Mouse (Mus musculus) heart, adult 9 months (tissue): Measurements from ENCODE around the gene Asap3.

Source experiments
- DNase-seq, 2 experiments: peaks; one replicate each; pipeline ENCODE4 v3.0.0; 2022; ENCODE audit warnings: low spot score in 2 of 2

The Asap3 gene

DNA sequence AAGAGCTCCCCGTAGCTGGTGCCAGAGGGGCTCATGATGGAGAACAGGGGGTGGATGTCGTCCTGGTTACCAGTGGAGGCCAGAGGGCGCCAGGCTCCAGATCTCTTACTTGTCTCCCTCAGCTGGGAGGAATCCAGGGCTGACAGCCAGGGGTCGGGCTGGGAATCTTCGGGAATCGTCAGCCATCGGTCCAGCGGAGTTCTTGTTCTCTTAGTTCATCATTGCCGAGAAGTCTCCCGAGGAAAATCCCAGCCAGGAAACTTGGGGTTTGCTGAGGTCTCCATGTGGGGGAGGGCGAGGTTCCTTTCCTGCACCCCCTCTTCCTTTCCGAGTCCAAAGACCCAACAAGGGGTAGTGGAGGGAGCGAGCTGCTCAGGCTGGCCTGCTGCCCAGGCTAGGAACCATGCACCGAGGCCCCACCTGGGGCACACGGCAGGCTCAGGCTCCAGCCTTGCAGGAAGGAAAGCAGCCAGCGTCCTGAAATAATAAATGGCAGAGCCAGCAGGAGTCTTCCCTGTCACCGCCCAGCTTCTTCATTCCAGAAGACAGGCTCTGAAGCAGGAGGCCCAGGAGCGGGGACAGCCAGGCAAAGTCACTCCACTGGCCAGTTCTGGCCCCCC, 12.5 kb downstream of the Asap3 start:
- peak; percentile 85 to 91 for DNase-seq

DNA sequence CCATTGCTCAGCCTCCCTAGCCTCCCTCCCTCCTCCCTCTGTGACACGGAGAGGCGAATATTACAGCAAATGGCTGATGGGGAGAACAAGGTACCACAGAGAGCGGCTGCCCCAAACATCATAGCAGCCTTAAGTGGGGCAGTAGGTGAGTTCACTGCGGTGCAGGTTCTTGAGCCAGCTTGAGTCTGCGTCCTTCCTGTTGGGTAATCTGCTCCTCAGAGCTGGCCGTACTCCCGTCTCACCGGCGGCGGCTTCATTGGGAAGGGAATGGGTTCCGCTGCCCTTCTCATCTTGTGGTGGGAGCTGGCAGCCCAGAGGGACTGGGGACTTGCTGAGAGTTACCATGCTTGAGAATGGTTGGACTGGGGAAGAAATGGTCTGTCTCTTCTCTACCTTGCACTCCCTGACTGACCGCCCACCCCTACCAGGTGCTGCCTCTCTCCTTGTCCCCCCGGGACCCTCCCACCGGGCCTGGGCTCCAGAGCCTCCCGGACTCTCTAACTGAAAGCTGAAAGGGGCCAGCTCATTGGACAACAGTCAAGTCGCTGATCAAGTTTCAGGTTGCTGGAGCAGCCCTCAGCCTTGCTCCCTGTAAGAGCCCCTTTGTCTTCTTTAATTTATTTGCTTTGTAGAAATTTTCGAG, 14.1 kb downstream of the Asap3 start:
- peak in 1 of 2 experiments; percentile 26 for DNase-seq

DNA sequence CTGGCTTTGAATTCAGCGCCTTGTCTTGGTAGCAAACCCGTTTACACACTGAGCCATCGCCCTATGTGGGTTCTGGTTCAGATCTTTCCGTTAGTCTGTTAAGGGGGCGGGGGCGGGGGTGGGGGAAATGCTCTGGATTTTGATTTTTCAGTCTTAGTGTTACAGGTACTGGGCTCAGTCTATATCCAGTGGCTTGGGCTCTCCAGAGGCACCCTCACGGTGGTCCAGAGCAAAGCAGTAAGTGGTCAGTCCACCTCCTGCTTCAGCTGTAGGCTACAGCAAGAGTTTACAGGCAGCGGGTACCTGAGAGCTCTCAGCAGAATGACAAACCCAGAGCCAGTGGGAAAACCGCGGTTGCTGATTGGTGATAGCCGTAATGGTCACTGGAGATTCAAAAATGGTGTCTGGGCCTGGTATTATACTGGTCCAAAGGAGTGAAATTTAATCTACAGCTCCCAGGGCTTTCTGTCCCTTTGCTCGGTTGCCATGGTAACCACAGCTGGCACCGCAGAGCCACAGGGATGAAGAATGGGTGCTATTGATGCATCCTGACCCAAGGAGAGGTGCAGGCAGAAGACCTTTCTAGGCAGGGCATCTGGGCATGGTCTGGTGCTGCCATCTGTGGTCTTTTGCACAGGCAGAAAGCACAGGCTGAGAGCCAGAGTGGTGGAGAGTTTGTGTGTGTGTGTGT, 17.5 kb downstream of the Asap3 start:
- no peak for DNase-seq

DNA sequence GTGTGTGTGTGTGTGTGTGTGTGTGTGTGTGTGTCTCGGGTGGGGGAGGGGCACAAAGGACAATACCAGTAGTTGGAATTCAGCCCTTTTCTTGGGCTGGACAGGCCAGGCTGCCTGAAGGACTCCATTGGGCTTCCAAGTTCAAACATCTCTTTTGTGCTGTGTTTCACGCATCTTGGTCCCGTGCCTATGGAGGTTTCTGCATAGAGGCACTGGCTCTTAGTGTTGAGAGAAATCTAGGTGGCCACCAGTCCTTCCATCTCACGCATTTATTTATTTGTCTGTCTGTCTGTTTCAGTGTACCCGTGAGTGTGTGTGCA, 18.0 kb downstream of the Asap3 start:
- no peak for DNase-seq

GRCm38 (mm10) chr4:136224677-136225460, 18.7 kb downstream of the Asap3 start:
- DNase-seq = no peak

- peak in 1 of 2 experiments; percentile 44 for DNase-seq
Observed at GRCm38 (mm10) chr4:136227408-136227807, 21.2 kb downstream of the Asap3 start.

- DNase-seq = peak in 1 of 2 experiments; percentile 53
Observed at GRCm38 (mm10) chr4:136228640-136229039, 22.5 kb downstream of the Asap3 start.

DNA sequence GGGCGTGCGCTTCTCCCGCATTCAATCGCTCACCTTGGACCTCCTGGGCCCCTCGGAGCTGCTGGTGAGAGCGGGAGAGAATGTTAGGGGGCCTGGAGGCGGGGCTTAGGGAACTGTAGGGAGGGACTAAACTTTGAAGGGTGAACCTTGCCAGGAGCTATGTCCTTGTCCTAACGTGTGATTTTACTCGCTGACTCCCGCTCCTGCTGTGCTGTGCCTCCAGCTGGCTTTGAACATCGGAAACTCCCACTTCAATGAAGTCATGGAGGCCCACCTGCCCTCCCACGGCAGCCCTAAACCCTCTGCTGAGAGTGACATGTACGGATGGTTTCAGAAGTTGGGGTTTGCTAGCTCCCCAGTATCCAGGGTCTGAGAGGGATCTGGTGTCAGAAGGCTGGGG, 32.5 kb downstream of the Asap3 start:
- DNase-seq = no peak

GRCm38 (mm10) chr4:136239111-136239510, 32.9 kb downstream of the Asap3 start:
- no peak for DNase-seq

- DNase-seq = peak; percentile 73 to 89
Observed at GRCm38 (mm10) chr4:136239622-136240021, 33.5 kb downstream of the Asap3 start.

GRCm38 (mm10) chr4:136240123-136240522, 34.0 kb downstream of the Asap3 start:
- no peak for DNase-seq

DNA sequence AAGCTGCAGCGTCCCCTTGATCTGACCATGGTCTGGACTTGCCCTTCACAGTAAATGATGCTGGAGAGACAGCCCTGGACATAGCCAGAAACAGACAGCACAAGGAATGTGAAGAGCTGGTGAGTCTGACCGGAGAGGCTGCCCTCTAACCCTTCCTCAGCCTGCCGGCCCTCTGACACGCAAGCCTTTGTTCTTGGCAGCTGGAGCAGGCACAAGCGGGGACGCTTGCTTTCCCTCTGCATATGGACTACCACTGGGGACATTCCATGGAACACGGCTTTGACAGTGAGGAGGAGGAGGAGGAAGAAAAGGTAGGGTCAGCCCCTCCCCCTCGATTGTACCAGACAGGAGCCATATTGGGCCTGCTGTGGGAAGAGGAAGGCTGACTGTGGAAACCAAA, 34.8 kb downstream of the Asap3 start:
- DNase-seq = no peak

- no peak for DNase-seq
Observed at GRCm38 (mm10) chr4:136242065-136242703, 36.0 kb downstream of the Asap3 start.

DNA sequence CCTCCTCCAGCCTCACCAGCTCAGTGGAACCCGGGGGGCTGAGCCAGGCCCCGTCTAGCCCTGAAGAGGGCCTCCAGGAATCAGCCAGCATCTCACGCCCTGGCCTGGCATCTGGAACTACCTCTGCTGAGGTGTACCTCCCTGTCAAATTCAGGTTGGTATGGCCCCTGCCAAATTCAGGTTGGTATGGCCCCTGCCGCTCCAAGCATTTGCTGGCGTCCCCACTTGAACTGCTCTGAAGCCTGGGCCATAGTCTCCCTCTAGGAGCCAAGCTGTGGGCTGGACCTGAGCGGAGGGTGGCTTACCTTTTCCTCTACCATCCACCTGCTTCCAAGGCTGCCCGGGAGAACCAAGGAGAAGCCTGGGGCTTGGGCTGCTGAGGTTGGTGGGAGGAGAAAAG, 36.6 kb downstream of the Asap3 start:
- no peak for DNase-seq

- no peak for DNase-seq
Observed at GRCm38 (mm10) chr4:136244208-136244607, 38.0 kb downstream of the Asap3 start.

DNA sequence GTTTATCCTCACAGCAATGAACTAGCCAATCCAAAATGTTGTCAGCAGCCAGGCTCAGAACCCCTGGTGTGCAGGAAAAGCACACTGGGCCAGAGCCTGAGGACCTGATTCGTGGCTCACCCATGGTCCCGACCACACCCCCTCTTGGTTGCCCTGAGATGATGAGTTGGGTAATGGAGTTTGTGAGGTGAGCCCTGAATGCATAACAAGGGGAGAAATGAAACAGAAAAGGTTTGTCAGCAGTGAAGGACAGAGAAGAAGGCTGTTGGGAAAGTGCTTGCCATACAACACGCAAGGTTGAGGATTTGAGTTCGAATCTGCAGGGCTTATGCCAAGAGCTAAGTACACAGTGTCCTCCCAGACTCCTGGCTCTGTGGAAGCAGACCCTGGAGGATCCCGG, 39.5 kb downstream of the Asap3 start:
- DNase-seq = no peak

- no peak for DNase-seq
Observed at GRCm38 (mm10) chr4:136246568-136246969, 40.4 kb downstream of the Asap3 start.

GRCm38 (mm10) chr4:136247386-136247728, 41.2 kb downstream of the Asap3 start:
- DNase-seq = no peak

GRCm38 (mm10) chr4:136247729-136248463, 41.7 kb downstream of the Asap3 start, which contains the start of gene Tcea3:
Tcea3 (plus strand) TSS chr4:136247729.
- DNase-seq = peak; percentile 51 to 63

DNA sequence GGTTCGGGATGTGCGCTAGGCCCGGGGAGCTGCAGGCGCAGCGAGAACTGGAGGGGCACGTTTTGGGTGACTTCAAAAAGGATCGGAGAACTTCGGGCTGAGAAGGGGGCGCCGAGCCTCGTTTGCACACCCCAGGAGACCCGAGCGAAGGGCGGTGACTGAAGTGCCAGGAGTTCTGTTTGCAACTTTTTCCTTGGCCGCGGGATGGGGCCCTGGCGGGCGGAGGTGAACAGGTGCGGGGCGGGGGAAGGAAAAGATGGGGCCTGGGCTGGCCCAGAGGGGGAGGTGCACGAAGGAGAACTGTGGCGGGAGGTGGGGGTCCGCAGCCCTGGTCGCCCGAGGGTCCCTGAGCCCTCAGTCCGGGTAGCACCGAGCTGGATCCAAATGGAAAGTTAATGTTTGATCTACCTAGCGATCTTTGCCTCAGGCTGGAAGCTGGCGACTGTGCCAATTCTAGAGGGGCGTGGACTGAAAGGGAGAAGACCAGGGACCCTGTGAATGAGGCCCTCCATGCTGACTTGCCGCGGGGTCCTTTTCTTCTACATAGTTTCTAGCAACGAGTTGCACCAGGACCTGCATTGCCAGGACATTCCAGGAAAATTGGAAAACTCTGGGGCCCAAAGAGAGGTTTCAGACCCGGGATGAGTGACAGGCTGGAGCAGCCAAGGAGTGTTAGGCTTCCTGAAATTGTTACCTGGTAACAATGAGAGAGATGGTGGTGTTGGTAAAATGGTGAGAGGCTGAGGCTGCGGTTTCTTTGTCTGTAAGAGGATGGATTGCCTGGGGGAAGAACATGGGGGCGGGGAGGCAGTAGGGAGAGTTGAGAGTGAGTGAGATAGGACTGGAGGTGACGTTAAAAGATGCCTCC, 42.5 kb downstream of the Asap3 start:
- DNase-seq = no peak
